Mouse (Mus musculus): Measurements from ENCODE around the gene Sirt4. TPM values are rescaled to one million over a fixed set of nuclear protein-coding genes. Genes with fewer than 3 reads are reported as not detected.
"Not testable (repeated sequence)": the region's sequence is repeated elsewhere in the genome, so short reads cannot be mapped to it uniquely, and the experiment has no call there.

Sirt4 gene
- total RNA-seq, 2 experiments from 2014 or later = 46.4 to 50.7 TPM

- DNase-seq = no peak
Observed at GRCm38 (mm10) chr5:115514896-115515587, 30.5 kb upstream of the Sirt4 start.

DNA sequence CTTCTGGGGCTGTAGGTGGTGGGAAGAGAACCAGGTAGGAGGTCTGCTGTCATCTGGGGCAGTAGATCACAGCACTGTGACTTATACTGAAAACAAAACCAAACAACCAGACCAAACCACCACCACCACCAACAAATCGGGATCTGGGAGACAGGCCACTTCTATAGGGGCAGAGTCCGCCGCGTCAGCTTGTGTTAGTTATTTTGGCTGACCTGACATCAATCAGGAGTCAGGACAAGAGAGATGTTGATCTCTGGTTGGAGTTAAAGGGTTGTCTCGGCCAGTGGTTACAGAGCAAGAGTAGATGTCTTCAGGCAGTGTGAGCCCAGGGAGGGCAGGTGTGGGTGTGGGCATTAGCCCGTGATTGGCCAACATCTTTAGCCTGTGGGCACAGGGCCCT lies 29.8 kb upstream of the Sirt4 start:
- no peak for DNase-seq

DNA sequence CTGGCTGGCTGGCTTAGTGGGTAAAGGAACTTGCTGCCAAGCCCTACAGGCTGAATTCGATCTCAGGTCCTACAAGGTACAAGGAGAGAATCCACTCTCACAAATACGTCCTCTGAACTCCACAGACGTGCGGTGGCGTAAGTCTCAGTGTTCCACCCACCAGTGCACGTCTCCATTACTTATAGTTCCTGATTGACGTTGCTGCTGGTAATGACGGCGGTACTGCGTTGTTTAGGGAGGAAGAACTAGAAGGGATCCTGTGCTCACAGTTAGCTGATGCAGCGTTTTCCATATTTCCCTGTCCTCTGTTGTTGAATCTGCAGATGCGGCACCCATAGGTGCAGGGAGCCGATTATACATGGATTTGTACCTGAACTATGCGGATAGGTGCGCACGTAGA lies 29.2 kb upstream of the Sirt4 start:
- DNase-seq = no peak

DNA sequence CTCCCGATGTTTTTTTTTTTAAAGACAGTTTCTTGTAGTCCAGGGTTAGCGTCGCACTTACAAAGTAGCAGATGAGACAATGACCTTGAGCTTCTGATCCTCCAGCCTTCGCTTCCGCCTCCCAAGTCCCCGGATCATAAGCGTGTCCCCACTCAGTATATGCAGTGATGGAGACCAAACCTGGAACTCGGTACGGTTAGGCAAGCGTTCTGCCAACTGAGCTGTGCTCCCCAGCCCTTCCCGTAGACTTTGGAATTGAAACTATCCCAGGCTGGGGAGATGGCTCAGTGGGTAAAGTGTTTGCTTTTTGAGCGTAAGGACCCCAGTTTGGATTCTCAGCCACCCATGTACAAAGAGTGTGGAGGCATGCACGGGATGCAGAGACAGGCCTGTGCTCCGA lies 28.7 kb upstream of the Sirt4 start:
- no peak for DNase-seq

GRCm38 (mm10) chr5:115512375-115512774 lies 27.9 kb upstream of the Sirt4 start:
- DNase-seq = no peak

GRCm38 (mm10) chr5:115509790-115510689 lies 25.5 kb upstream of the Sirt4 start:
- DNase-seq = peak in 1 of 2 experiments; percentile 29

DNA sequence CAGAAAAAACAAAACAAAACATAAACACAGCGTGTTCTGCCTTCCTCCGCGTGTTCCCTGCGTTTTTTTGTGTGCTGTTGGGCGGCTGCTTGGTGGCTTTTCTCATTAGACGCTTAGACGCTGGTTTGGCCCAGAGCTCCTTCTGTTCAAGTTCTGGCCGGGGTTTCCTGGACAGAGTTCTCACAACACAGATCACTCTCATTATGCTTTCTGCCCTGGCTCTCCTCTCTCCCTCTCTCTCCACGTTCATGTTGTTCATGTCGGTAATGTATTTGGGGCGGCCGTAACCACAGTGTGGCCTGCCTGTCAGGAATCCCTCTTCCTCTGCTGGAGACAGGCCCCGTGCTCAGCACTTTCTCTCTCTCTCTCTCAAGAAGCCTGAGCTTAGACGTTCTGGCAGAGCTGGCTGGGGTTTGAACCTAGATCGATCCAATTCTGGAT lies 24.8 kb upstream of the Sirt4 start:
- DNase-seq = peak in 1 of 2 experiments; percentile 40

DNA sequence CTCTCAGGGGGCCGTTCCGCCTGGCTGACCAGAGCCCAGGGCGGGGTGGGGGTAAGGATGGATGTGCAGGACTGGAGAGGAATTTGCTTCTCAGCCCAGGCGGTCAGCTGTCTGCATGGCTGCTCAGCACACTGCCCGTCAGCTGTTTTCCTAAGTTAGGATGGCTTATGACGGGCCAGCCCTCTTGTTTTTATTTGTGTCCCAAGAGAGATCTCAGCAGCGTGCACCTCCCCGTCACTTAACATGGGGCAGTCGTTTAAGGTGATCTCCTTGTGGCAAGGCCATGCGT lies 24.3 kb upstream of the Sirt4 start:
- no peak for DNase-seq

DNA sequence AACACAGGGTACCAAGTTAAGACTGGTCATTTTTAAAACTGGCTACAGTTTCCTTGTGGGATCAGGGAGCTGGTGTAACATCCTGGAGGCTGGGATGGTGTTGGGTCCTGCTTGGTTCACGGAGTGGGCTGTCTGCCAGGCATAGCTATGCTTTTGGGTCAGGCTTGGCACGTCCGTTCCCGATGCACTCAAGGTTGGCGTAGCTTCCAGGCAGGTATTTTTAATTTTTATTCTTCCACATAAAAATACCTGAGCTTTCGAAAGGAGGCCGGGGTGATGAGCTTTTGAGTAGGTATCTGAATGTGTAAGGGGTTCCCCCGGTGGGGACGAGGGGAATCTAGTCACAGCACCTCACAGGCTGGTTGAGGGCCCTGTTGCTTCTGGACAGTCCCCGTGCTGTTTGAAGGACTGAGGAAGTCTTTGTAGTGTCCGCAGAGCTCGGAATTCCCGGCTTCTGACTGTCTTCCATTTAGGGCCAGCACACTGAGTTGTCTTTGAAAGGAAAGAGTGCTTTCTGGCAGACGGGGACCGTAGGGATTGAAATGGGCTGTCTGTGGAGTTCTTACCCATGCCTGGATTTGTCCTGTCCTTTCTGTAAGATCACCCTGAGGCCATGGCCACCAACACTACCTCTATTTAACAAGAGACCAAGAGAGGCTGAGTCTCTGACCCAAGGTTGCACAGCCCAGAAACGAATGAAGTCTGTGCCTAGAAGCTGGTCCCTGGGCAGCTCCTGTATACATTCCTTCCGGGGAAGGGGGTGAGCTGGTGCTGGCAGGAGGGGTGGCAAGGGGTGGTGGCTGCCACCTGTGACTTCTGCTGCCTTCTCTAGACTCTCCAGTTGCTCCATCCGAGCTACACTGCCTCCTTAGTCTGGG lies 23.7 kb upstream of the Sirt4 start:
- no peak for DNase-seq

GRCm38 (mm10) chr5:115507267-115507980 lies 22.9 kb upstream of the Sirt4 start:
- no peak for DNase-seq

DNA sequence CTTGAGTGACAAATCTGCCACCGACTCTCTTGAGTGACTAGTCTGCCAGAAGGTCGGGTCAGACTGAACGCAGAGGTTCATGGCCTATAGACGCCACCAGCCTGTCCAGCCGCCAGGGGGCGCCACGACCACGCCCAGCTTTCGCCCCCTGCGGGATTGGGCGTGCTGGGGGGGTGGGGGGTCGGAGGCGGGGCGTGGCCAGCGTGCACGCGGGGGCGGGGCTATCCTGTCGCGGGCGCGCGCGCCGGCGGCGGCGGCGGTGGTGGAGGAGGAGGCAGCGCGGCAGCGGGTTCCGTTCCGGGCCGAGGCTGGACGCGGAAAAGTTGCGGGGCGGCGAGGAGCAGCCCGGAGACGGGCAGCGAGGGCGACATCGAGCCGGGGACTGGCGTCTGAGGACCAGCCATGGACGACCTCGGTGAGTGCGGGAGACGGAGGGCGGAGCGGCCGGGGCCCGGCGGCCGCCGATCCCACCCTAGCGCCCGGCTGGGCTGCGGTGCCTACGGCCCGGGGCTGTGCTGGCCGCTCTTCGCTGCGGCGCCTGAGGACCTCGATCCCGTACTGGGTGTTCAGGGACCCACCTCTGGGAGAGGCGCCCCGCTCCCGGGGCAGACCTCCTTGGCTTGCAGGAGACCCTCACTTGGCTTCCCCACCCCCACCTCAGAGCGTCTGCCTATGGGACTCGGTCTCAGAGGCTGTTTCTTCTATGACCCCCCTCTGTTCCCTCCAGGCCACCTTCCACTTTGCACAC lies 22.1 kb upstream of the Sirt4 start, which contains the start of gene Pxn:
TSS of gene Pxn (plus strand) at position 223 of the 748 bp plus-strand sequence.
- DNase-seq = peak; percentile 87 to 88

DNA sequence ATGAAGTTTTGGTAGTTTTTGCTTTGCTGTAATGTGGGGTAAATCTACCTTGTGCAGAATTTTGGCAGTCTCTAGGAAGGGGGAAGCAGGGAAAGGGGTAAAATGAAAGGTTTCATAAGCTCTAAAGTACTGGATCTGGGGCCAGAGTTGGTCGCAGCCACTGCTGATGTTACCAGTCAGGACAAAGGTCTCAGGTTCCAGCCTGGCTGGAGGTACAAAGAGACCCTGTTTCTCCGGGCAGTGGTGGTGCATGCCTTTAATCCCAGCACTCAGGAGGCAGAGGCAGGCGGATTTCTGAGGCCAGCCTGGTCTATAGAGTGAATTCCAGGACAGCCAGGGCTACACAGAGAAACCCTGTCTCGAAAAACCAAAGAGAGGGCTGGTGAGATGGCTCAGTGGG lies 21.1 kb upstream of the Sirt4 start:
- not testable (repeated sequence) for DNase-seq

- DNase-seq = no peak
Observed at GRCm38 (mm10) chr5:115503035-115503434, 18.5 kb upstream of the Sirt4 start.

DNA sequence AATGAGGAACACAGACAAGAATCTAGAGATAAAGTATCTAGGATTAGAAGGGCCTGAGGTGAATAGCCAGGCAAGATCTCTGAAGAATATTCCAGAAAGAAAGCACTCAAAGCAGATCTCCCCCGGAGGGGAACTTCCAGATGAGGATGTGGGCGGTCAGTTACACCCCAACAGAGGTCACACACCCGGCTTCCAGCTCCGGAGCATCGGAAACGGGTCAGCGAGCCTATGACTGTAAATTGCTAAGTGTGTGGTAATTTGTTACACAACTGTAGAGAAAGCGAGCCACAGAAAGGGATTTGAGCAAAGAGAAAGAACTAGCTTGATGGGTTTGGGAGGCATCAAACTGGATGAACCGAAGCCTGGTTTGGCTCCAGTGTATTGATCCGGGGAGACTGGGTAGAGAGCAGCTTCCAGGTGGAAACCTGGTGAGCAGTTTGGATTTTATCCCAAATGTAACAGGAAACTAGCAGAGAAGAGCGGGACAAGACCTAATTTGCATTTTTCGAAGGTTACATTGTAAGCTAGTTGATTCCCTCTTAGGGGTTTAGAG lies 15.9 kb upstream of the Sirt4 start:
- DNase-seq = no peak

DNA sequence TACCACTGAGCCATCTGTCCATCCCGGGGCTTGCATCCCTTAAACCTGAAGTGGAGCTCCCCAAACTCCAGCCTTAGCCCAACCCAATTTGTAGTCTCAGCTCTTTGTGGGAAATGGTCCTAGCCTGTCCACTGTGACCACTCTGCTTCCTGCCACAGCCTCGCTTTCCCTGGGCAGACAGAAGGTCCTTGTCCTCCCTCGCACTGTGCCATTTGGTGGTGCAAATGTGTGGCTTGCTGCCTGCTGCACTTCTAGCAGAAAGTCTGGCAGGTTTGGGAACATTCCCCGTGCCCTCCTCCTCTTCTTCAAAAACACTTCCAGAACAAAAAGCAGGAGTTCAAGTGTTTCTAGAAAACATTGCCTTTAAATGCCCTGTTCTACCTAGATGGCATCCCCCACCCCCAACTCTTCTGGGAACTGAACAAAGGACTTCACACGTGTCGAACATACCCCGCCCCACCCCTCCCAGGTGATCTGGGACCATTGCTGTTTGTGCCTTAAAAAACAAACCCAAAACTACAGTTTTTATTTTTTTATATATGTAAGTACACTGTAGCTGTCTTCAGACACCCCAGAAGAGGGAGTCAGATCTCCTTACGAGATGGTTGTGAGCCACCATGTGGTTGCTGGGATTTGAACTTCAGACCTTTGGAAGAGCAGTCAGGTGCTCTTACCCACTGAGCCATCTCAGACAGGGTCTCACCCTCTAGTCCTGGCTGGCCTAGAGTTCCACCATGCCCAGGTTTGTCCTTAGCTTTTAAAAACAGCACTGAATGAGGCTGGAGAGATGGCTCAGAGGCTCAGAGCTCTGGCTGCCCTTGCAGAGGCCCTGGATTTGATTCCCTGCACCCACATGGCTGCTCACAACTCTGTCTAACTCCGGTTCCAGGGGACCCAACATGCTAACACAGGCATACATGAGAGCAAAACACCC lies 14.0 kb upstream of the Sirt4 start:
- DNase-seq = no peak

DNA sequence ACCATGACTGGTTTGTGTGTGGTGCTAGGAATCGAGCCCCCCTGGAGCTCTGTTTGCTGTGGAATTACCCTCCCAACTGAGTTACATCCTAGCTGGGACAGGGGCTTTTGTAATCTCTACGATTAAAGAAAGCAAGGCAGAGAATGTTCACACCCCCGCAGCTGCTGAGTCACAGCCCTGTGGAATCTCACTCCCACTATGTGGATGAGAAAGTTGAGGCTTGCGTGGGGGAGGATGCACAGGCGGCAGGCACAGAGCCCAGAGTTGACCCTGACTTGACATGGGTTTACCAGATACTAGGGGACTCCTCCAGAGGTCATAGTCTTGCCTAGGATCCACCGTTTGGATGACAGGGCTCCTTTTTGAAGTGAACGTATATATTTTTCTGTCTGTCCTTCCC lies 12.5 kb upstream of the Sirt4 start:
- DNase-seq = no peak

GRCm38 (mm10) chr5:115495618-115496017 lies 11.1 kb upstream of the Sirt4 start:
- DNase-seq = not testable (repeated sequence)

DNA sequence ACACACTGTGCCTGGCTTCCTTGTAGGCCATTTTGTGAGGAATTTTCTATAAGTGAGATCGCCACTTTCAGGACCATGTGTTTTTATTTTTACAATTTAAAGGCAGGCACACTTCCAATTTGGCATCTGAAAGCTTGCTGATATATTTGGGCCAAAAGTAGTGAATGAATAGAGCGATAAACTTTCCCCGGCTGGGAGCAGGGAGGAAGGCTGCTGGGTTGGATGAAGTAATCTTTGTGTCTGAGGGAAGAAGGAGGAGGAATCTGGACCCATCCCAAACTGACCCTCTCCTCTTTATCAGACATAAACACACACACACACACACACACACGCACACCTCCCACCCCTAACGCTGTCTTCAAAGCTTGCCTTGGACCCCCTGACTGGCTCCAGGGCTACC lies 8.9 kb upstream of the Sirt4 start:
- no peak for DNase-seq

GRCm38 (mm10) chr5:115492711-115493335 lies 8.3 kb upstream of the Sirt4 start:
- no peak for DNase-seq
